Mouse (Mus musculus) myocyte (in vitro differentiated cells): ENCODE data around the gene Rtl8b. TPM values are rescaled to one million over a fixed set of nuclear protein-coding genes. Genes with fewer than 3 reads are reported as not detected.
"Not testable (repeated sequence)": the region's sequence is repeated elsewhere in the genome, so short reads cannot be mapped to it uniquely, and the experiment has no call there.

Experiments used
- H3K27me3 ChIP-seq: one replicate; pipeline ENCODE4 v1.6.1; 2011; ENCODE audit not compliant: control insufficient read depth, insufficient read depth, insufficient read length
- H3K36me3 ChIP-seq: one replicate; pipeline ENCODE4 v1.6.1; 2011; ENCODE audit not compliant: control insufficient read depth, insufficient read depth
- H3K4me2 ChIP-seq: one replicate; pipeline ENCODE4 v1.6.1; 2011; ENCODE audit warnings: low read depth, control low read depth
- H3K4me3 ChIP-seq: one replicate; pipeline ENCODE4 v1.5.1; 2011; ENCODE audit warnings: mild to moderate bottlenecking, control low read depth, moderate library complexity
- H3K79me2 ChIP-seq: one replicate; pipeline ENCODE4 v1.6.1; 2011; ENCODE audit not compliant: control insufficient read depth, insufficient read depth
- H3ac ChIP-seq: one replicate; pipeline ENCODE4 v1.6.1; 2011; ENCODE audit not compliant: control insufficient read depth, insufficient read length
- CEBPB ChIP-seq: IDR thresholded peaks from 2 replicates; pipeline ENCODE4 v1.6.1; 2011; ENCODE audit warnings: mild to moderate bottlenecking, moderate library complexity; ENCODE audit not compliant: poor library complexity, insufficient read depth, severe bottlenecking
- E2F4 ChIP-seq: IDR thresholded peaks from one replicate; pipeline ENCODE4 v1.6.1; 2011; ENCODE audit warnings: mild to moderate bottlenecking, control low read depth, moderate library complexity; ENCODE audit not compliant: insufficient read depth
- MAX ChIP-seq: IDR thresholded peaks from one replicate; pipeline ENCODE4 v1.6.1; 2011; ENCODE audit warnings: low read depth, mild to moderate bottlenecking, control low read depth
- MYOD1 ChIP-seq, 3 experiments: IDR thresholded peaks; one replicate each; pipeline ENCODE4 v1.6.1; 2011; ENCODE audit warnings: control low read depth in 2 of 3, low read depth in 2 of 3, mild to moderate bottlenecking in 2 of 3, moderate library complexity in 1 of 3; ENCODE audit not compliant: insufficient read length in 2 of 3, control insufficient read depth in 1 of 3
- MYOG ChIP-seq, 3 experiments: IDR thresholded peaks; one replicate each; pipeline ENCODE4 v1.6.1; 2011; ENCODE audit warnings: control low read depth in 2 of 3, low read depth in 2 of 3, mild to moderate bottlenecking in 2 of 3; ENCODE audit not compliant: insufficient read length in 2 of 3, control insufficient read depth in 1 of 3, insufficient read depth in 1 of 3
- POLR2A ChIP-seq: IDR thresholded peaks from one replicate; pipeline ENCODE4 v1.6.1; 2011; ENCODE audit warnings: low read depth, mild to moderate bottlenecking, control low read depth, moderate library complexity; ENCODE audit not compliant: insufficient read length
- POLR2AphosphoS2 ChIP-seq: IDR thresholded peaks from one replicate; pipeline ENCODE4 v1.6.1; 2011; ENCODE audit warnings: low read depth, control low read depth; ENCODE audit not compliant: insufficient read length
- REST ChIP-seq: IDR thresholded peaks from one replicate; pipeline ENCODE4 v1.6.1; 2011; ENCODE audit warnings: mild to moderate bottlenecking, control low read depth, moderate library complexity; ENCODE audit not compliant: insufficient read depth, insufficient read length
- SRF ChIP-seq: IDR thresholded peaks from one replicate; pipeline ENCODE4 v1.6.1; 2011; ENCODE audit warnings: low read depth; ENCODE audit not compliant: control insufficient read depth, insufficient read length
- TCF12 ChIP-seq: IDR thresholded peaks from one replicate; pipeline ENCODE4 v1.6.1; 2011; ENCODE audit warnings: mild to moderate bottlenecking, control low read depth; ENCODE audit not compliant: poor library complexity, insufficient read depth, severe bottlenecking
- TCF3 ChIP-seq: IDR thresholded peaks from one replicate; pipeline ENCODE4 v1.6.1; 2011; ENCODE audit warnings: low read depth, control low read depth; ENCODE audit not compliant: insufficient read length
- USF1 ChIP-seq: IDR thresholded peaks from one replicate; pipeline ENCODE4 v1.6.1; 2011; ENCODE audit warnings: low read depth, mild to moderate bottlenecking, control low read depth, moderate library complexity
- polyA plus RNA-seq: library from polyadenylated mRNA; unstranded; fragments of >200 nt; fragmentation: generic; extraction: Trizol; gene quantifications from one replicate; pipeline ENCODE4 v1.2.1, GENCODE M21; 2012; ENCODE audit warnings: missing spikeins

The Rtl8b gene
- polyA plus RNA-seq, 1 experiment = 75.5 TPM

DNA sequence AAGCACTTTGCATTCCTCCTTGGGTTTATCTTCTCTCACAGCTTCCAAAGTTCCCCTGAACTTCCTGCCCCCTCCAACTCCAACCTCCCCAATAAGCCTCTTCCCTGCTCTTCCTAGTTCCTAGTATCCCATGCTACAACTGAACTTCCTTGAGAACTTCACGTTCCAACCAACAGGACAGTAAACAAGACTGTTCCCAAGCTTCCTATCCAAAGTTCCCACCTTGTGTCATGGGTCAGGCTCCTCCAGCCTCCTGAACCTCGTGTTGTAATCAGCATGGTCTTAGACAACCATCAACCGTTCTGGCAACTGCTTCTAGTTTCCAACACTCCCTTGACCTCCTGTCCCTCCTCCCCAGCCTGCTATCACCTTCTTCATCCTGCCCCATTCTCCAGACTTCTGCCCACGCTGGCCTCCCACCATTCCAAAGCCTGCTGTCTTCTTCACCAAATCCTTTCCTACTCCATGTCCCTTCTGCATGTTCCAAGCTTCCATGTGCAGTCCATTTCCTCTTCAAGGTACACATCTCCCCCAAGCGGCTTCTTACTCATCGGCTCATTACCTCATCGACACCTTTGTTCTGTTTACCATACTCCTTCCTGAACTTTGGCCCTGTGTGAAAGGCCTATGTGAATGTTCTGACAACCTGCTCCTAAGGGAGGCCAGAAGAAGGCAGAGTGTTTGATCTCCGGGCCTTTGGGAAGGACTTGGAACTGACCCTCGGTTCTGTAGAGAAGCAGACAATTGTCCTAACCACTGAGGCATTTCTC lies 24.0 kb upstream of the Rtl8b start:
- H3K4me3 ChIP-seq = no peak overlapping the region
- no peak for TF ChIP-seq MAX
- TF ChIP-seq MYOG (IDR thresholded peaks at IDR 0.05; ENCODE audit: control insufficient read depth in 1 of 3, insufficient read depth in 1 of 3, insufficient read length in 2 of 3, low read depth in 2 of 3) = no peak
- TF ChIP-seq SRF = no peak
- no peak for TF ChIP-seq E2F4
- TF ChIP-seq CEBPB = no peak
- TF ChIP-seq REST = no peak
- no peak for TF ChIP-seq TCF3
- no peak for TF ChIP-seq POLR2AphosphoS2
- TF ChIP-seq POLR2A = no peak
- no peak for TF ChIP-seq TCF12
- TF ChIP-seq USF1 = no peak
- no peak for TF ChIP-seq MYOD1 (IDR thresholded peaks at IDR 0.05; ENCODE audit: control insufficient read depth in 1 of 3, insufficient read length in 2 of 3, low read depth in 2 of 3)
- no peaks in the 10 kb centered on the region for H3K27me3 ChIP-seq
- H3K79me2 ChIP-seq = no peaks in the 10 kb centered on the region
- no peaks in the 10 kb centered on the region for H3K36me3 ChIP-seq
- H3ac ChIP-seq = no peak overlapping the region
- H3K4me2 ChIP-seq = no peak overlapping the region

DNA sequence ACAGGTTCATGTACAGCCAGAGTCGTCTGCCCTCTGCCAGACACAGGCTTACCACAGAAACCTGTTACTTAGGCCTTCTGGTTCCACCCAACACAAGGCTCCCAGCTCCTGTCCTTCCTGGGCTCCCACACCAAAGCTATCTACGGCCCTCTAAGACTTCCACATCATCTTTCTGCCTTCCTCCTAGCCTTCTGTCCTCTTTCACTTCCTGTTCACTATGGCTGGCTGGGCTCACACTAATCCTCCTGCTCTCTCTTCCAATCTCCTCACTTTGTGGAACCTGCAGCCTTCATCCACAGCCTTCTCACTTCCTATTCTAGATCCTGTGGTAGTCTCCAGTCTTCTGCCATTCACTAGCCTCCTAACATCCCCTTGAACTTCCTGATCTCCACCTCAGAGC lies 22.9 kb upstream of the Rtl8b start:
- Histone ChIP-seq H3K79me2 (no peaks in the 10 kb centered on the region), H3K4me2 (no peak overlapping the region), H3K36me3 (no peaks in the 10 kb centered on the region), H3K4me3 (no peak overlapping the region), H3ac (no peak overlapping the region), H3K27me3 (no peaks in the 10 kb centered on the region)
- TF ChIP-seq MAX (no peak), POLR2AphosphoS2 (no peak), USF1 (no peak), SRF (no peak)

DNA sequence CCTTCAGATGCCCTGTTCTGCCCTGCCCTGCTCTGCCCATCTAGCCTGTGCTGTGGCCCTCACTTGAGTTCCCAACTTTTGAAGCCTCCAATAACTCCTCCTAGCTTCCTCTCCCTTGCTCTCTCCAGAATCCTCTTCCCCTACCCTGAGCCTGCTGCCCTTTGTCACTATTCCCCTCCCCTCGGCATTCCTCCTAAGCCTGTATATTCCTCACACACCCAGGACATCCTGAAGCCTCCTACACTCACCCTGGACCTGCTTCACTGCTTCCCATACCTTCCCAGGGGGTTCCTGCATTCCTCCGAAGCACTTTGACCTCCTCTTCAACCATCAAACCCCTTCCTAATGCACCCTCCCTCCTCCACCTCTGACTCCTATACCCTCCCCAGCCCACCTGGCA lies 21.9 kb upstream of the Rtl8b start:
- TF ChIP-seq TCF12 = no peak
- no peak for TF ChIP-seq MYOD1 (IDR thresholded peaks at IDR 0.05; ENCODE audit: control insufficient read depth in 1 of 3, insufficient read length in 2 of 3, low read depth in 2 of 3)
- TF ChIP-seq CEBPB = no peak
- TF ChIP-seq SRF = no peak
- no peak for TF ChIP-seq MAX
- TF ChIP-seq TCF3 = no peak
- no peak for TF ChIP-seq REST
- no peak for TF ChIP-seq POLR2A
- no peak for TF ChIP-seq USF1
- TF ChIP-seq MYOG (IDR thresholded peaks at IDR 0.05; ENCODE audit: control insufficient read depth in 1 of 3, insufficient read depth in 1 of 3, insufficient read length in 2 of 3, low read depth in 2 of 3) = no peak
- TF ChIP-seq E2F4 = no peak
- no peak for TF ChIP-seq POLR2AphosphoS2
- Histone ChIP-seq H3K36me3 (no peaks in the 10 kb centered on the region), H3K79me2 (no peaks in the 10 kb centered on the region), H3K4me2 (no peak overlapping the region), H3K27me3 (no peaks in the 10 kb centered on the region), H3K4me3 (no peak overlapping the region), H3ac (no peak overlapping the region)

DNA sequence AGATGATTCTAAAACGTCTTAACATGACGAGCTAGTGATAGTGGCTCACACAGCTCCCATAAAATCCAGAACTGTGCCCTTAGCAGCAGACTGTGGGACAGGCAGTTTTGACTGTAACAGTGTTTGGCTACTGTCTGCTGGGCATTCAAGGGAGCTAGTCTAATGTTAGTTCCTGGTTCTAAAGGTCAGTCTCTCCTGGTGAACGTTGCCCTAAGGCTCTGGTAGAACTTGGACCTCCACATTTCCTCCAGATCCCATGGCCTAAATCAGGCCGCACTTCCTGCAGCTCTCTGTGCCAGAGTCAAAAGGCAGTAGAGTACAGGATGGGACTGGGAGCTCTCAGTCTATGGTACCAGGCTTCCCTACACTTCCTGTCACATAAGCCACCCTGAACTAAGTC lies 14.5 kb upstream of the Rtl8b start:
- not testable (repeated sequence) for H3K79me2 ChIP-seq, H3K27me3 ChIP-seq, H3K36me3 ChIP-seq, H3K4me3 ChIP-seq, H3ac ChIP-seq, H3K4me2 ChIP-seq

DNA sequence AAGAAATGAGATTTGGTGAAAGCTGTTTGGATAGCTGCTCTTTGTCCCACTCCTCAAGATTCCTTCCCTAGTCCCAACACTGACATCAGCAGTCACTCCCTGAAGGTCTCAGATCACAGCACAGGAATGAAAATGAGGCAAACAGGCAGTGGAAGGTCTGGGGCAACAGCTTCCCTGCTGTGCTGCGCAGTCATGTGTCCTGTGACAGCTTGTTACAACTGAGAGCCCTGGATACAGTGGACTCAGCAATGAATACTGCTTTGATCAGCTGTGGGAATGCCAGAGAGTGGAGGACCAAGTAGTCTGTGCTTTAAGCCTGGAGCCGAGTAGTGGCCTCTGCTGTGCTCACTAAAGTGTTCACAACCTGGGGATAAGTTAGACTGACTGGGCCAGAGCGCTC lies 12.4 kb upstream of the Rtl8b start:
- not testable (repeated sequence) for H3K79me2 ChIP-seq, H3K36me3 ChIP-seq, H3K4me2 ChIP-seq, H3K4me3 ChIP-seq, H3K27me3 ChIP-seq, H3ac ChIP-seq

DNA sequence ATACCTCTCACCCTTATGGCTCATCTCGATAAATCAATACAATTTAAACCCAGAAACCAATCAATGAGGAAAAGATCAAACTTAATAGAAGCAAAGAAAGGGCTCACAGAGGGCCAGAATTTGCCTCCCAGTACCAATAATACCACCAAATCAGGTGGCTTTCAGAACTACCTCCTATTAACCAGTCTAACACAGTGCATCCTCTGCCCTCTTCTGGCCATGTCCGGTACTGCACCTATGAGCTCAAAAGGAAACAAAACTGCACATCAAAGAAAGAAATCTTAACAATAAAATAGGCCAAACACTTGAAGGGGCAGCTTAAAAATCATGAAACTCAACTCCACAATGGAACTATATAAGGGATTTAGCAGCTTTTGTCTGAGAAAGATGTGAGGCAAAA lies 6.7 kb upstream of the Rtl8b start:
- H3K27me3 ChIP-seq, H3K36me3 ChIP-seq, H3K4me2 ChIP-seq, H3K4me3 ChIP-seq, H3K79me2 ChIP-seq, H3ac ChIP-seq: not testable (repeated sequence)

DNA sequence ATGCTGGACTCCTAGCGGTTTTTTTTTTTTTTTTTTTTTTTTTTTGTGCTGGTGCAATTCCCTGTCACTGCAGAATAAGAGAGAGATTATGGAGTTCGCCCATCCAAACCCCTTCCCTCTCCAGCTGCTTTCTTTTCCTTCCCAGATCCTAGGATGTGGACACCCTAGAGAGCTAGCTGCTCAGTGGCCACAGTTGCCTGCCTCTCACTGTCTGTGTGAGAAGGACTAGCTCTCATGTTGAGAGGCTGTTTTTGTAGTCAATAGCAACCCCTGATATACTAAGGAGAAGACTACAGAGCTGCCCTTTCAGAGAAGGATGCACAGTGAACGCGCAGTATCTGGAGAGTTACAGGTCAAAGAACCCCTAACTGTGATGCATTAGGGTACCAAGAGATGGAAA lies 488 bp upstream of the Rtl8b start:
- peak overlapping the region; percentile 12 for H3K4me3 ChIP-seq
- not testable (repeated sequence) for H3K27me3 ChIP-seq, H3K79me2 ChIP-seq, H3ac ChIP-seq, H3K36me3 ChIP-seq
- peak overlapping the region; percentile 61 for H3K4me2 ChIP-seq

DNA sequence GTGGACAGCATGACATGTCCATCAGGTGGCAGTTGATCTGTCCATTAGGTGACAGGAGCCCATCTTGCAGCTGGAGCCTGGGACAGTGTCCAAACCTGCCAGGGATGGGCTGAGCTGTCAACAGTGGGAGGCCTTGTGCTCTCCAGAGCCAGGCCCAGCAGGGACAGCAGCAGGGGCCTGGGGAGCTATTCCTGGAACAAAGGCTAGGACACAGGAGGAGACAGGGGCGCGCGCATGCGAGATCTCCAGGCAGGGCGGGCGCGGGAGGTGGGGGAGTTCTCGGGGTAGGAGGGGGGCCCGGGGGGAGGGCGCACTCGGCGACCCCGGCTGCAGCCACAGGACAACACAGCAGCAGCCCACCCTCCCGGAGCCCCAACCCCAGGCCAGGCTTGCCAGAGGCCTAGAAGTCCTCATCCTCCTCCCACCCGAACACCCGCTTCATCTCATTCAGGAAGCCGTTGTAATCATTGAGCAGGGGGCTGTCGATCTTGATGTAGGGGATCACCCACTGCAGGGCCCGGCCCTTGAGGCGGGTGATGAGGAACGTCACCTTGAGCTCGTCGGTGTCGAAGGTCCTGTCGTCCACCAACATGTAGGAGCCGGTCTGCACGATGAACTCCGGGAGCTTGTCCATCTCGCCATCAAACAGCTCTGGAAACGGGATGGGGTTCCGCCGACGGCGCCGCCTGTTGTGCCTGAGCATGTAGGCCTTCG lies 494 bp downstream of the Rtl8b start:
- H3K4me3 ChIP-seq = peak overlapping the region; percentile 12
- H3K79me2 ChIP-seq, H3K4me2 ChIP-seq: not testable (repeated sequence)

DNA sequence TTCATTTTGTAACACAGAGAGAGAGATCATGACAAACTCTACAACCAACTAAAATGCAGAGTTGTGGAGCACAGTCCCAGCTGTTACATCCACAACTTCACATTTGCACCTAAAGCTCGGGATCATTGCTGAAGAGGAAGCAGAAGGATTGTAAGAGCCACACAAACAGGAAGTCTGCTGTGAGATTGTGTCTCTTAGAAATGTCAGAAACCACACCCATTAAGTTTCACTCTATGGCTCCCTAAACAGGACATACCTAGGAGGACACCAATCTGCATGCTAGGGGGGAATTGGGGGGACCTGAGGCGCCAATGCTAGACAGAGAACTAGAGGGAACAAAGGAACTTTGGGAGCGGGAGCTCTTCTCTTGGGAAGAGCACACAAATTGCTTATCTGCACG lies 17.3 kb downstream of the Rtl8b start:
- H3K4me2 ChIP-seq, H3K4me3 ChIP-seq, H3K79me2 ChIP-seq, H3ac ChIP-seq, H3K36me3 ChIP-seq, H3K27me3 ChIP-seq: not testable (repeated sequence)

More for the DNA sequence above, 494 bp downstream of the Rtl8b start:
- not testable (repeated sequence) for H3K36me3 ChIP-seq, H3ac ChIP-seq, H3K27me3 ChIP-seq
